Mouse (Mus musculus): ENCODE results near the gene Hoxb2. TPM values are rescaled to one million over a fixed set of nuclear protein-coding genes. Genes with fewer than 3 reads are reported as not detected.

Gene Hoxb2
- polyA plus RNA-seq, 1 experiment from 2014 or later = 13.4 TPM

DNA sequence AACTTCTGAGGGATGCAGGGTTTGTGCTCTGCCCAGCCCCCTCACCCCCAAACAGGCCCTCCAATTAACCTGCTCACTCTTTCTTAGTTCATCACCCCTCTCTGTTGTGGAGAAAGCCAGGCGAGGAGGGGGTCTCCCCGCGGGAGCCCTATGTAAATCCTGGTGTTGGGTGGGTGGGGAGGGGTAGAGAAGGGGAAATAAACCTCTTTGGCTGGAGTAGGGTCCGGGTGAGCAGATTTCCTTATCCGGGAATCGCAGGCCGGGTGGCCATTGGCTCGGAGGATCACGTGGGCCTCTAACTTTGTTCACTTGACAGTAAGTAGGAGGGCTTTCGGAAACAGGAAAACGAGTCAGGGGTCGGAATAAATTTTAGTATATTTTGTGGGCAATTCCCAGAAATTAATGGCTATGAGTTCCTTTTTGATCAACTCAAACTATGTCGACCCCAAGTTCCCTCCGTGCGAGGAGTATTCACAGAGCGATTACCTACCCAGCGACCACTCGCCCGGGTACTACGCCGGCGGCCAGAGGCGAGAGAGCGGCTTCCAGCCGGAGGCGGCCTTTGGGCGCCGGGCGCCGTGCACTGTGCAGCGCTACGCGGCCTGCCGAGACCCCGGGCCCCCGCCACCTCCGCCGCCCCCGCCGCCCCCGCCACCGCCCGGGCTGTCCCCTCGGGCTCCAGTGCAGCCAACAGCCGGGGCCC lies 31.8 kb upstream of the Hoxb2 start:
- DNase-seq (ENCODE audit: low spot score) = peak; percentile 67

DNA sequence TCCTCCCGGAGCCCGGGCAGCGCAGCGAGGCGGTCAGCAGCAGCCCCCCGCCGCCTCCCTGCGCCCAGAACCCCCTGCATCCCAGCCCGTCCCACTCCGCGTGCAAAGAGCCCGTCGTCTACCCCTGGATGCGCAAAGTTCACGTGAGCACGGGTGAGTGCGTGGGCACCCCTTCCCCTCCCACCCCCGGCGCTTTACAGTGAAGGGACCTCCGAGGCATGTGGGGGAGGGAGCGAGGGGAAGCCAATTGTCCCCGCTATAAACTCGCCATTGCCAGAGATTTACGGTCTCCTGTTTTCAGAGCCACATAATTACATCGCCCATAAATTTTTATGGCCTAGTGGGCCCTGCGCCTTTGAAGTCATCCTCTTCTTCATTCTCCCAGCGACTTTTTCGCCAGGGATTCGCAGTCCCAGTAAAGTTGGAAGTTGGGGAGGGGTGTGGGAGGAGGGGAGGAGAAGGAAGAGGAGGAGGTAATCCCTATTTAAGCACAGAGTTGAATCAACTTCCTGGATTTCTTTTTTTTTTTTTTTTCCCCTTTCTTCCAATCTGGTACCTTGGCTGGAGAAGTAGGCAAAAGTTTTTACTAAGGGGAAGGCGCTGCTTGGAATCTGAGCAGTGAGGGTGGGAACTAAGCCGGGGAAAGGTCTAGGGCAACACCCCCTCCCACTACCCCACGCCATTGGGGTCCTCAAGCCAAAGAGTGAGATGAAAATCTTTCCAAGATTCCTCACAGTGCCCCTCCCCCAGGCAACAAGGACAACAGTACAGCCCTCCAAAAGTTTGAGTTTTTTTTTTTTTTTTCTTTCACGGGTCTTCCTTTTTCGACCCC lies 31.0 kb upstream of the Hoxb2 start:
- TF ChIP-seq CTCF (IDR thresholded peaks at IDR 0.05; ENCODE audit: low read depth) (no peak), EP300 (optimal IDR thresholded peaks at IDR 0.05) (no peak)
- Histone ChIP-seq H3K4me2 (replicated peaks; ENCODE audit: low read depth) (peak overlapping the region; percentile 73), H3K9me3 (ENCODE audit: control insufficient read depth, low read length) (no peaks in the 10 kb centered on the region), H3K4me3 (ENCODE audit: low read depth, low read length) (peak overlapping the region; percentile 61), H3K36me3 (ENCODE audit: control insufficient read depth, insufficient read depth, low read length) (no peaks in the 10 kb centered on the region), H3K9ac (ENCODE audit: low read length) (peak overlapping the region; percentile 84), H3K4me1 (replicated peaks; ENCODE audit: control insufficient read depth, insufficient read depth) (no peaks in the 10 kb centered on the region), H3K27ac (replicated peaks) (peak overlapping the region; percentile 97), H3K27me3 (ENCODE audit: control insufficient read depth, insufficient read depth, low read length) (peaks cover 4% of the 10 kb centered on the region; the same call in 1 of the 2 replicates)
- 0% methylated on average over 30 of the region's 34 CpGs for WGBS
- DNase-seq (ENCODE audit: low spot score) = no peak
- ATAC-seq (ENCODE audit: low FRiP score, low TSS enrichment) = peak; percentile 28

More for the DNA sequence above, 31.8 kb upstream of the Hoxb2 start:
- peak overlapping the region; percentile 97 for H3K27ac ChIP-seq (replicated peaks)
- no peaks in the 10 kb centered on the region for H3K4me1 ChIP-seq (replicated peaks; ENCODE audit: control insufficient read depth, insufficient read depth)
- H3K4me3 ChIP-seq (ENCODE audit: low read depth, low read length) = peak overlapping the region; percentile 61
- no peaks in the 10 kb centered on the region for H3K9me3 ChIP-seq (ENCODE audit: control insufficient read depth, low read length)
- H3K4me2 ChIP-seq (replicated peaks; ENCODE audit: low read depth) = peak overlapping the region; percentile 73
- no peak for TF ChIP-seq EP300 (optimal IDR thresholded peaks at IDR 0.05)
- TF ChIP-seq CTCF (IDR thresholded peaks at IDR 0.05; ENCODE audit: low read depth) = no peak
- peak overlapping the region; percentile 84 for H3K9ac ChIP-seq (ENCODE audit: low read length)
- peak; percentile 76; the same call in 1 of the 2 replicates for ATAC-seq (ENCODE audit: low FRiP score, low TSS enrichment)
- H3K27me3 ChIP-seq (ENCODE audit: control insufficient read depth, insufficient read depth, low read length) = peaks cover 4% of the 10 kb centered on the region; the same call in 1 of the 2 replicates
- H3K36me3 ChIP-seq (ENCODE audit: control insufficient read depth, insufficient read depth, low read length) = no peaks in the 10 kb centered on the region
- WGBS = under 1% methylated on average over 31 of the region's 45 CpGs

DNA sequence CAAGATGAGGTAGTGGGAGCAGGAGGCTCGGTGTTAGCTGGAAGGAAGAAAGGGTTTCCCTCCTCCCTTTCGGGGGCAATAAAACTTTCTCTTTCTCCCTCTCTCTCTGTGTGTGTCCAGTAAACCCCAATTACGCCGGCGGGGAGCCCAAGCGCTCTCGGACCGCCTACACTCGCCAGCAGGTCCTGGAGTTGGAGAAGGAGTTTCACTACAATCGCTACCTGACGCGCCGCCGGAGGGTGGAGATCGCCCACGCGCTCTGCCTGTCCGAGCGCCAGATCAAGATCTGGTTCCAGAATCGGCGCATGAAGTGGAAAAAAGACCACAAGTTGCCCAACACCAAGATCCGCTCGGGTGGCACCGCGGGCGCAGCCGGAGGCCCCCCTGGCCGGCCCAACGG lies 30.4 kb upstream of the Hoxb2 start:
- H3K9ac ChIP-seq (ENCODE audit: low read length) = peak overlapping the region; percentile 84
- no peaks in the 10 kb centered on the region for H3K36me3 ChIP-seq (ENCODE audit: control insufficient read depth, insufficient read depth, low read length)
- 1% methylated on average over 29 of the region's 29 CpGs for WGBS
- DNase-seq (ENCODE audit: low spot score) (no peak), ATAC-seq (ENCODE audit: low FRiP score, low TSS enrichment) (peak; percentile 23)
- H3K4me1 ChIP-seq (replicated peaks; ENCODE audit: control insufficient read depth, insufficient read depth) = no peaks in the 10 kb centered on the region
- H3K27me3 ChIP-seq (ENCODE audit: control insufficient read depth, insufficient read depth, low read length) = peaks cover 4% of the 10 kb centered on the region; the same call in 1 of the 2 replicates
- peak overlapping the region; percentile 61 for H3K4me3 ChIP-seq (ENCODE audit: low read depth, low read length)
- peak overlapping the region; percentile 73 for H3K4me2 ChIP-seq (replicated peaks; ENCODE audit: low read depth)
- H3K9me3 ChIP-seq (ENCODE audit: control insufficient read depth, low read length) = no peaks in the 10 kb centered on the region
- TF ChIP-seq EP300 (optimal IDR thresholded peaks at IDR 0.05) = no peak
- no peak for TF ChIP-seq CTCF (IDR thresholded peaks at IDR 0.05; ENCODE audit: low read depth)
- H3K27ac ChIP-seq (replicated peaks) = peak overlapping the region; percentile 97

DNA sequence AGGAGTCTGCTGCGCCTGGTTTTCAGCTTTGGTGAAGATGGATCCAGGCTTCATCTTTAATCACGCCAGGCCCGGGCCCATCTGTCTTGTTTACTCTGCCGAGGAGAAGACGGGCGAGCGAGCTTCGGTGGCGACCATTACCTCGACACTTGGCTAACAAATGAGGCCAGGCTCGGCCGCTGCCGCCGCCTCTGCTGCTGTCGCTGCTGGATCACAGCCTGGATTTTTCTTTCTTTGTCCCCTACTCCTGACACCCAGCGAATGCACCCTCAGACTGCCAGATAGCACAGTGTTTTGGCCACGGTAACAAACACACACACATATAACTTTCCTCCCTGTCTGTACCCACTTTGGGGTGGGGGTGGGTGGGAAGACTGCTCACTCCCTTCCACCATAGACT lies 29.6 kb upstream of the Hoxb2 start:
- no peak for TF ChIP-seq EP300 (optimal IDR thresholded peaks at IDR 0.05)
- no peak for TF ChIP-seq CTCF (IDR thresholded peaks at IDR 0.05; ENCODE audit: low read depth)
- Histone ChIP-seq H3K27ac (replicated peaks) (peak overlapping the region; percentile 97), H3K4me3 (ENCODE audit: low read depth, low read length) (peak overlapping the region; percentile 61), H3K36me3 (ENCODE audit: control insufficient read depth, insufficient read depth, low read length) (no peaks in the 10 kb centered on the region), H3K27me3 (ENCODE audit: control insufficient read depth, insufficient read depth, low read length) (peaks cover under 1% of the 10 kb centered on the region; the same call in 1 of the 2 replicates), H3K4me1 (replicated peaks; ENCODE audit: control insufficient read depth, insufficient read depth) (no peaks in the 10 kb centered on the region), H3K4me2 (replicated peaks; ENCODE audit: low read depth) (peak overlapping the region; percentile 73), H3K9ac (ENCODE audit: low read length) (peak overlapping the region; percentile 84), H3K9me3 (ENCODE audit: control insufficient read depth, low read length) (no peaks in the 10 kb centered on the region)
- ATAC-seq (ENCODE audit: low FRiP score, low TSS enrichment) (no peak), DNase-seq (ENCODE audit: low spot score) (no peak)
- 19% methylated on average over 17 of the region's 17 CpGs for WGBS

GRCm38 (mm10) chr11:96321846-96322245 lies 28.5 kb upstream of the Hoxb2 start:
- Histone ChIP-seq H3K9me3 (ENCODE audit: control insufficient read depth, low read length) (no peaks in the 10 kb centered on the region), H3K36me3 (ENCODE audit: control insufficient read depth, insufficient read depth, low read length) (no peaks in the 10 kb centered on the region), H3K27me3 (ENCODE audit: control insufficient read depth, insufficient read depth, low read length) (no peaks in the 10 kb centered on the region), H3K27ac (replicated peaks) (peak overlapping the region; percentile 84), H3K4me1 (replicated peaks; ENCODE audit: control insufficient read depth, insufficient read depth) (no peaks in the 10 kb centered on the region), H3K4me3 (ENCODE audit: low read depth, low read length) (peak overlapping the region; percentile 14; the same call in 1 of the 2 replicates), H3K9ac (ENCODE audit: low read length) (peak overlapping the region; percentile 53), H3K4me2 (replicated peaks; ENCODE audit: low read depth) (peak overlapping the region; percentile 64)
- WGBS = 14% methylated on average over 5 of the region's 5 CpGs
- no peak for TF ChIP-seq CTCF (IDR thresholded peaks at IDR 0.05; ENCODE audit: low read depth)
- no peak for TF ChIP-seq EP300 (optimal IDR thresholded peaks at IDR 0.05)
- DNase-seq (ENCODE audit: low spot score) = no peak
- ATAC-seq (ENCODE audit: low FRiP score, low TSS enrichment) = no peak; the same call in 1 of the 2 replicates

Measured in stomach, postnatal 0 days (tissue).